Mouse (Mus musculus): ENCODE results near the gene Srl. TPM values are rescaled to one million over a fixed set of nuclear protein-coding genes. Genes with fewer than 3 reads are reported as not detected.

The Srl gene
- polyA plus RNA-seq, 1 experiment from 2014 or later: 112 TPM

- 79% methylated on average over 5 of the region's 5 CpGs for WGBS
- Histone ChIP-seq H3K9me3 (ENCODE audit: control insufficient read depth, low read length) (no peaks in the 10 kb centered on the region), H3K4me1 (ENCODE audit: control insufficient read depth, insufficient read depth, low read length) (no peaks in the 10 kb centered on the region), H3K36me3 (ENCODE audit: control insufficient read depth, insufficient read depth, low read length) (no peaks in the 10 kb centered on the region), H3K27ac (replicated peaks; ENCODE audit: low read depth, low read length) (no peak overlapping the region), H3K4me2 (ENCODE audit: low read depth, low read length) (no peak overlapping the region), H3K27me3 (replicated peaks; ENCODE audit: control insufficient read depth, insufficient read depth, low read length) (no peaks in the 10 kb centered on the region), H3K9ac (ENCODE audit: low read depth, low read length) (no peak overlapping the region), H3K4me3 (ENCODE audit: low read depth, low read length) (no peak overlapping the region)
- ATAC-seq (ENCODE audit: low read depth) (no peak), DNase-seq (ENCODE audit: low spot score) (no peak)
Observed at GRCm38 (mm10) chr16:4456391-4456790, 85.2 kb downstream of the Srl start.

- no peaks in the 10 kb centered on the region for H3K27me3 ChIP-seq (replicated peaks; ENCODE audit: control insufficient read depth, insufficient read depth, low read length)
- WGBS: 75% methylated on average over 4 of the region's 4 CpGs
- DNase-seq (ENCODE audit: low spot score) (no peak), ATAC-seq (ENCODE audit: low read depth) (no peak)
- H3K9ac ChIP-seq (ENCODE audit: low read depth, low read length): no peak overlapping the region
- no peaks in the 10 kb centered on the region for H3K36me3 ChIP-seq (ENCODE audit: control insufficient read depth, insufficient read depth, low read length)
- no peaks in the 10 kb centered on the region for H3K4me1 ChIP-seq (ENCODE audit: control insufficient read depth, insufficient read depth, low read length)
- no peaks in the 10 kb centered on the region for H3K9me3 ChIP-seq (ENCODE audit: control insufficient read depth, low read length)
- H3K27ac ChIP-seq (replicated peaks; ENCODE audit: low read depth, low read length): no peak overlapping the region
- H3K4me3 ChIP-seq (ENCODE audit: low read depth, low read length): no peak overlapping the region
- H3K4me2 ChIP-seq (ENCODE audit: low read depth, low read length): no peak overlapping the region
Observed at GRCm38 (mm10) chr16:4455693-4456092, 85.9 kb downstream of the Srl start.

- DNase-seq (ENCODE audit: low spot score) (no peak), ATAC-seq (ENCODE audit: low read depth) (no peak)
- no peak overlapping the region for H3K27ac ChIP-seq (replicated peaks; ENCODE audit: low read depth, low read length)
- no peak overlapping the region for H3K9ac ChIP-seq (ENCODE audit: low read depth, low read length)
- H3K4me1 ChIP-seq (ENCODE audit: control insufficient read depth, insufficient read depth, low read length): no peaks in the 10 kb centered on the region
- H3K4me3 ChIP-seq (ENCODE audit: low read depth, low read length): no peak overlapping the region
- H3K9me3 ChIP-seq (ENCODE audit: control insufficient read depth, low read length): no peaks in the 10 kb centered on the region
- no peaks in the 10 kb centered on the region for H3K36me3 ChIP-seq (ENCODE audit: control insufficient read depth, insufficient read depth, low read length)
- H3K4me2 ChIP-seq (ENCODE audit: low read depth, low read length): no peak overlapping the region
- H3K27me3 ChIP-seq (replicated peaks; ENCODE audit: control insufficient read depth, insufficient read depth, low read length): no peaks in the 10 kb centered on the region
- 83% methylated on average over 7 of the region's 7 CpGs for WGBS
Observed at GRCm38 (mm10) chr16:4454563-4454962, 87.1 kb downstream of the Srl start.

- Histone ChIP-seq H3K4me3 (ENCODE audit: low read depth, low read length) (no peak overlapping the region), H3K27ac (replicated peaks; ENCODE audit: low read depth, low read length) (no peak overlapping the region), H3K9ac (ENCODE audit: low read depth, low read length) (no peak overlapping the region), H3K9me3 (ENCODE audit: control insufficient read depth, low read length) (no peaks in the 10 kb centered on the region), H3K4me1 (ENCODE audit: control insufficient read depth, insufficient read depth, low read length) (no peaks in the 10 kb centered on the region), H3K36me3 (ENCODE audit: control insufficient read depth, insufficient read depth, low read length) (no peaks in the 10 kb centered on the region), H3K4me2 (ENCODE audit: low read depth, low read length) (no peak overlapping the region), H3K27me3 (replicated peaks; ENCODE audit: control insufficient read depth, insufficient read depth, low read length) (no peaks in the 10 kb centered on the region)
- WGBS: 84% methylated on average over 6 of the region's 6 CpGs
- ATAC-seq (ENCODE audit: low read depth) (no peak), DNase-seq (ENCODE audit: low spot score) (no peak)
Observed at GRCm38 (mm10) chr16:4449418-4449817, 92.2 kb downstream of the Srl start.

- no peaks in the 10 kb centered on the region for H3K36me3 ChIP-seq (ENCODE audit: control insufficient read depth, insufficient read depth, low read length)
- WGBS: 36% methylated on average over 9 of the region's 9 CpGs
- DNase-seq (ENCODE audit: low spot score) (no peak), ATAC-seq (ENCODE audit: low read depth) (no peak)
- H3K27ac ChIP-seq (replicated peaks; ENCODE audit: low read depth, low read length): no peak overlapping the region
- H3K4me1 ChIP-seq (ENCODE audit: control insufficient read depth, insufficient read depth, low read length): no peaks in the 10 kb centered on the region
- no peaks in the 10 kb centered on the region for H3K27me3 ChIP-seq (replicated peaks; ENCODE audit: control insufficient read depth, insufficient read depth, low read length)
- no peak overlapping the region for H3K9ac ChIP-seq (ENCODE audit: low read depth, low read length)
- H3K4me3 ChIP-seq (ENCODE audit: low read depth, low read length): no peak overlapping the region
- no peaks in the 10 kb centered on the region for H3K9me3 ChIP-seq (ENCODE audit: control insufficient read depth, low read length)
- no peak overlapping the region for H3K4me2 ChIP-seq (ENCODE audit: low read depth, low read length)
Observed at GRCm38 (mm10) chr16:4448235-4448634, 93.4 kb downstream of the Srl start.

- H3K36me3 ChIP-seq (ENCODE audit: control insufficient read depth, insufficient read depth, low read length): no peaks in the 10 kb centered on the region
- no peak overlapping the region for H3K4me3 ChIP-seq (ENCODE audit: low read depth, low read length)
- no peak overlapping the region for H3K9ac ChIP-seq (ENCODE audit: low read depth, low read length)
- H3K4me1 ChIP-seq (ENCODE audit: control insufficient read depth, insufficient read depth, low read length): no peaks in the 10 kb centered on the region
- ATAC-seq (ENCODE audit: low read depth) (no peak), DNase-seq (ENCODE audit: low spot score) (no peak)
- no peak overlapping the region for H3K4me2 ChIP-seq (ENCODE audit: low read depth, low read length)
- no peaks in the 10 kb centered on the region for H3K27me3 ChIP-seq (replicated peaks; ENCODE audit: control insufficient read depth, insufficient read depth, low read length)
- H3K27ac ChIP-seq (replicated peaks; ENCODE audit: low read depth, low read length): no peak overlapping the region
- 32% methylated on average over 4 of the region's 4 CpGs for WGBS
- no peaks in the 10 kb centered on the region for H3K9me3 ChIP-seq (ENCODE audit: control insufficient read depth, low read length)
Observed at GRCm38 (mm10) chr16:4446395-4446794, 95.2 kb downstream of the Srl start.

GRCm38 (mm10) chr16:4444378-4444777, 97.2 kb downstream of the Srl start:
- Histone ChIP-seq H3K9ac (ENCODE audit: low read depth, low read length) (no peak overlapping the region), H3K4me3 (ENCODE audit: low read depth, low read length) (no peak overlapping the region), H3K9me3 (ENCODE audit: control insufficient read depth, low read length) (no peaks in the 10 kb centered on the region), H3K36me3 (ENCODE audit: control insufficient read depth, insufficient read depth, low read length) (no peaks in the 10 kb centered on the region), H3K27me3 (replicated peaks; ENCODE audit: control insufficient read depth, insufficient read depth, low read length) (no peaks in the 10 kb centered on the region), H3K4me1 (ENCODE audit: control insufficient read depth, insufficient read depth, low read length) (no peaks in the 10 kb centered on the region), H3K27ac (replicated peaks; ENCODE audit: low read depth, low read length) (no peak overlapping the region), H3K4me2 (ENCODE audit: low read depth, low read length) (no peak overlapping the region)
- no peak for ATAC-seq (ENCODE audit: low read depth)
- DNase-seq (ENCODE audit: low spot score): no peak
- 60% methylated on average over 1 of the region's 1 CpGs for WGBS

- H3K4me2 ChIP-seq (ENCODE audit: low read depth, low read length): no peak overlapping the region
- ATAC-seq (ENCODE audit: low read depth): no peak
- H3K9me3 ChIP-seq (ENCODE audit: control insufficient read depth, low read length): no peaks in the 10 kb centered on the region
- 77% methylated on average over 10 of the region's 10 CpGs for WGBS
- no peak overlapping the region for H3K4me3 ChIP-seq (ENCODE audit: low read depth, low read length)
- no peak for DNase-seq (ENCODE audit: low spot score)
- no peaks in the 10 kb centered on the region for H3K4me1 ChIP-seq (ENCODE audit: control insufficient read depth, insufficient read depth, low read length)
- no peak overlapping the region for H3K27ac ChIP-seq (replicated peaks; ENCODE audit: low read depth, low read length)
- H3K36me3 ChIP-seq (ENCODE audit: control insufficient read depth, insufficient read depth, low read length): no peaks in the 10 kb centered on the region
- no peak overlapping the region for H3K9ac ChIP-seq (ENCODE audit: low read depth, low read length)
- no peaks in the 10 kb centered on the region for H3K27me3 ChIP-seq (replicated peaks; ENCODE audit: control insufficient read depth, insufficient read depth, low read length)
Observed at GRCm38 (mm10) chr16:4439302-4440066, 102.1 kb downstream of the Srl start.

GRCm38 (mm10) chr16:4436738-4437137, 104.9 kb downstream of the Srl start:
- Histone ChIP-seq H3K27ac (replicated peaks; ENCODE audit: low read depth, low read length) (no peak overlapping the region), H3K9me3 (ENCODE audit: control insufficient read depth, low read length) (no peaks in the 10 kb centered on the region), H3K4me1 (ENCODE audit: control insufficient read depth, insufficient read depth, low read length) (no peaks in the 10 kb centered on the region), H3K27me3 (replicated peaks; ENCODE audit: control insufficient read depth, insufficient read depth, low read length) (no peaks in the 10 kb centered on the region), H3K4me2 (ENCODE audit: low read depth, low read length) (no peak overlapping the region), H3K4me3 (ENCODE audit: low read depth, low read length) (no peak overlapping the region), H3K36me3 (ENCODE audit: control insufficient read depth, insufficient read depth, low read length) (no peaks in the 10 kb centered on the region), H3K9ac (ENCODE audit: low read depth, low read length) (no peak overlapping the region)
- WGBS: 65% methylated on average over 4 of the region's 4 CpGs
- DNase-seq (ENCODE audit: low spot score) (peak; percentile 21), ATAC-seq (ENCODE audit: low read depth) (no peak)
